Mouse (Mus musculus) liver, postnatal 0 days (tissue): ENCODE results near the gene Nkrf. TPM values are rescaled to one million over a fixed set of nuclear protein-coding genes. Genes with fewer than 3 reads are reported as not detected.

Source experiments
- ATAC-seq: fragments of 200-750 bp; cut with Nextera tagmentation; 2 replicates; pipeline ENCODE4 v1.8.0; 2017; ENCODE audit warnings: mild to moderate bottlenecking, moderate library complexity
- DNase-seq: peaks from one replicate; pipeline ENCODE4 v3.0.0-alpha.2; 2016
- H3K27ac ChIP-seq: fragments of 300-500 bp; sonication (generic); 2 replicates; pipeline ENCODE4 v1.5.1; 2014; ENCODE audit warnings: antibody characterized with exemption, moderate library complexity, mild to moderate bottlenecking, low read depth
- H3K27me3 ChIP-seq: fragments of 300-500 bp; sonication (generic); 2 replicates; pipeline ENCODE4 v1.6.1; 2014; ENCODE audit warnings: low read length, control low read depth, mixed read lengths; ENCODE audit not compliant: insufficient read depth
- H3K36me3 ChIP-seq: fragments of 300-500 bp; sonication (generic); replicated peaks from 2 replicates; pipeline ENCODE4 v1.6.1; 2014; ENCODE audit warnings: mild to moderate bottlenecking, control low read depth, low read length, moderate library complexity, mixed read lengths; ENCODE audit not compliant: insufficient read depth
- H3K4me1 ChIP-seq: fragments of 300-500 bp; sonication (generic); 2 replicates; pipeline ENCODE4 v1.6.1; 2014; ENCODE audit warnings: antibody characterized with exemption, mild to moderate bottlenecking, control low read depth; ENCODE audit not compliant: insufficient read depth
- H3K4me2 ChIP-seq: fragments of 300-500 bp; sonication (generic); 2 replicates; pipeline ENCODE4 v1.6.1; 2014; ENCODE audit warnings: low read depth, mild to moderate bottlenecking, low read length, moderate library complexity, mixed read lengths
- H3K4me3 ChIP-seq: fragments of 300-500 bp; sonication (generic); 2 replicates; pipeline ENCODE4 v1.5.1; 2014; ENCODE audit warnings: low read depth, low read length
- H3K9ac ChIP-seq: fragments of 300-500 bp; sonication (generic); replicated peaks from 2 replicates; pipeline ENCODE4 v1.6.1; 2014; ENCODE audit warnings: mild to moderate bottlenecking, moderate library complexity
- H3K9me3 ChIP-seq: fragments of 300-500 bp; sonication (generic); 2 replicates; pipeline ENCODE4 v1.6.1; 2016; ENCODE audit warnings: mild to moderate bottlenecking, control low read depth, low read length, mixed read lengths
- CTCF ChIP-seq: sonication (generic); IDR thresholded peaks from 2 replicates; pipeline ENCODE4 v1.5.1; 2016; ENCODE audit warnings: antibody characterized with exemption, low read depth
- EP300 ChIP-seq: IDR thresholded peaks from 2 replicates; pipeline ENCODE4 v1.6.1; 2016; ENCODE audit warnings: antibody characterized with exemption, low read depth, mild to moderate bottlenecking
- WGBS: fragments of 180-500 bp; shearing (Covaris S2); extraction: QIAGEN DNeasy Blood & Tissue Kit; methylation state at CpG from one replicate; pipeline ENCODE4 v1.1.7; 2014; ENCODE audit not compliant: insufficient replicate concordance; 5-methylcytosine and 5-hydroxymethylcytosine counted together
- polyA plus RNA-seq: library from polyadenylated mRNA; unstranded; fragments of >200 nt; fragmentation: Nextera tagmentation; extraction: Ambion mirVana; gene quantifications from 2 replicates; pipeline ENCODE4 v1.2.1, GENCODE M21; 2015

Gene Nkrf
- 0.69 and 0.75 TPM in 2 replicates for polyA plus RNA-seq

DNA sequence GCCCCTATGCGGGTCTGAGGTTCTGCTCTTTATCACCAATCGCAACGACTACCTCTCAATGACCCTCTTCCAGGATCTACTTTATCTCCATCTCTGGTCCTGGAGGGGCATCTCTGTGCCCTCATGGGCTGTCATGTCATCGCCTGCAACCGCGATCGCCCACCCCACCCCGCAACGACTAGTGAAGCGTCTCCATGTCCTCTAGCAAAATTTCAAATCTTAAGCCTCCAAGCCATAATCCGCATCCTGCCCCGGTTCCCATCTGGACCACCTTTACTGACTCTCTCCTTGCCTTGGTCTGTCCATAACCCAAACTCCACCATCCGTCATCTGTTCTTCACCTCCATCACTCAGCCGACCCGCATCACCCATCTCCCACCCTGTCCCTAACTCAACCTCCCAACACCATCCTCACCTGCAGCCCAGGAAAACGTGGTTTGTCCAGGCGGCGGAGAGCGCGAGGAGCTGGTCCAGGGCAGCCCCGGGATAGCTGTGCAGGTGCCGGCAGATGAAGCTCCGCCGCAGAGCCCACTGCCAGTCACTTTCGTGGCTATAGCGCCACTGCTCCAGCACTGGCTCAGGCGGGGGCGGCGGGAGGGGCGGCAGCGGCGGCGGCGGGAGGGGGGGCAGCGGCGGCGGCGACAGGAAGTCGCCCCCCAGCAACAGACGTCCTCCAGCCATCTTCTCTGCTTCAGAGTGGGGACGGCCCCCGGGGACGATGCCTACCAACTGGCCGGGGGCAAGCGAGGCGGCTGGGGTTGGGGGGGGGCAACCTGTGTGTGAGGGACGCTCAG is at the start of gene Nkrf:
Gene Nkrf (minus strand): TSS at position 579 of the 794 bp plus-strand sequence.
- TF ChIP-seq EP300 (no peak), CTCF (no peak)
- 28% methylated on average over 34 of the region's 47 CpGs for WGBS
- Histone ChIP-seq H3K9me3 (no peaks in the 10 kb centered on the region), H3K27ac (peak within 1 kb of the TSS; percentile 66), H3K4me1 (0 out of 2 replicates have a peak, but pooled peaks cover 3% of the 10 kb centered on the region), H3K4me3 (peak within 1 kb of the TSS; percentile 62), H3K36me3 (no peaks in the 10 kb centered on the region), H3K4me2 (peak within 1 kb of the TSS; percentile 85), H3K27me3 (no peaks in the 10 kb centered on the region), H3K9ac (peak within 1 kb of the TSS; percentile 74)
- ATAC-seq: peak; percentile 46
- peak; percentile 40 for DNase-seq

DNA sequence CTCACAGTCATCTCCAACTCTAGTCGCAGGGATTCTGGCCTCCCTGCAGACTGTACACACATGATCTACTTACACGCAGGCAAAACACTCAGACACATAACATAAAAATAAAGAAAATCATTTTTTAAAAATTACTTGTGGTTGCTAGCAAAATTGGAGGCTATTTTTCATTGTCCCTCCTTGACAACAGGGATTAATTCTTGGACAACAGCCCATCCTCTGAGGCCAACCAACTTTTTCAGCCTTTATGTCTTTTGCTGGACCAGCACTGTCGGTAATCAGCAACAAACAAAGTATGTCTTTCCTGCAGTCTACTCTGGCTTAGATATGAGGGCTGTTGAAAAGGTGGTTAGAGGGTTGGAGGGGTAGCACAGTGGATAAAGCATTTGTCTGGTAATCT is 38.4 kb upstream of the Nkrf start:
- no peak for DNase-seq
- Histone ChIP-seq H3K4me1 (no peaks in the 10 kb centered on the region), H3K27ac (no peak overlapping the region), H3K4me3 (no peak overlapping the region), H3K4me2 (no peak overlapping the region), H3K9ac (no peak overlapping the region), H3K27me3 (no peaks in the 10 kb centered on the region), H3K9me3 (no peaks in the 10 kb centered on the region), H3K36me3 (no peaks in the 10 kb centered on the region)
- 68% methylated on average over 3 of the region's 3 CpGs for WGBS
- ATAC-seq: no peak
- TF ChIP-seq CTCF: no peak
- no peak for TF ChIP-seq EP300

GRCm38 (mm10) chrX:36939806-36940413 is 37.2 kb upstream of the Nkrf start:
- peak; percentile 33 for DNase-seq
- ATAC-seq: peak; percentile 31; the same call in 1 of the 2 replicates
- no peak overlapping the region for H3K4me2 ChIP-seq
- no peak overlapping the region for H3K9ac ChIP-seq
- no peak overlapping the region for H3K4me3 ChIP-seq
- H3K4me1 ChIP-seq: no peaks in the 10 kb centered on the region
- TF ChIP-seq EP300 (no peak), CTCF (no peak)
- no peaks in the 10 kb centered on the region for H3K27me3 ChIP-seq
- H3K9me3 ChIP-seq: no peaks in the 10 kb centered on the region
- 54% methylated on average over 4 of the region's 4 CpGs for WGBS
- H3K27ac ChIP-seq: no peak overlapping the region
- no peaks in the 10 kb centered on the region for H3K36me3 ChIP-seq

- no peak overlapping the region for H3K27ac ChIP-seq
- WGBS: 74% methylated on average over 7 of the region's 7 CpGs
- TF ChIP-seq CTCF (no peak), EP300 (no peak)
- ATAC-seq (no peak), DNase-seq (no peak)
- H3K4me2 ChIP-seq: no peak overlapping the region
- no peaks in the 10 kb centered on the region for H3K36me3 ChIP-seq
- H3K9ac ChIP-seq: no peak overlapping the region
- H3K4me3 ChIP-seq: no peak overlapping the region
- no peaks in the 10 kb centered on the region for H3K4me1 ChIP-seq
- H3K27me3 ChIP-seq: no peaks in the 10 kb centered on the region
- H3K9me3 ChIP-seq: no peaks in the 10 kb centered on the region
Measured at GRCm38 (mm10) chrX:36935326-36935966, 32.7 kb upstream of the Nkrf start.

DNA sequence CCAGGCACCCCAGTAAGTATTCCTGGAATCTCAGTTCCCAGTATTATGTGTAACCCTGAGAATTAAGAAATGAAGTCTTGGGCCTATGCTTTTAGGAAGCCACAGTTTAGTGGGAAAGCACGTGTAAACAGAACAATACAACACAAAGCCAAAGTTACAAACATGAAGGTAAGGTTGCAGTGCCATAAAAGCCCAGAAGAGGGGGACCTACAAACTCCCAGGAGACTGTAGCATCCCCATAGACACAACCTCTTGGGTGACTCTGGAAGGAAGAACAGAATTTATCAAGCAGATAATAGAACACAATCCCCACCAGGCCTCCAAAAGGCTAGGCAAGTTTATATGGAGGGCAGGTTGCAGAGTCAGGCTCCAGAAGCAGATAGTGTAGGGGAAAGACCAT is 27.9 kb upstream of the Nkrf start:
- peak; percentile 13 for DNase-seq
- Histone ChIP-seq H3K27me3 (no peaks in the 10 kb centered on the region), H3K4me3 (no peak overlapping the region), H3K27ac (no peak overlapping the region), H3K4me2 (no peak overlapping the region), H3K36me3 (no peaks in the 10 kb centered on the region), H3K9me3 (no peaks in the 10 kb centered on the region), H3K4me1 (no peaks in the 10 kb centered on the region), H3K9ac (no peak overlapping the region)
- ATAC-seq: no peak
- TF ChIP-seq CTCF: peak; percentile 51
- no peak for TF ChIP-seq EP300
- WGBS: 41% methylated on average over 1 of the region's 1 CpGs

DNA sequence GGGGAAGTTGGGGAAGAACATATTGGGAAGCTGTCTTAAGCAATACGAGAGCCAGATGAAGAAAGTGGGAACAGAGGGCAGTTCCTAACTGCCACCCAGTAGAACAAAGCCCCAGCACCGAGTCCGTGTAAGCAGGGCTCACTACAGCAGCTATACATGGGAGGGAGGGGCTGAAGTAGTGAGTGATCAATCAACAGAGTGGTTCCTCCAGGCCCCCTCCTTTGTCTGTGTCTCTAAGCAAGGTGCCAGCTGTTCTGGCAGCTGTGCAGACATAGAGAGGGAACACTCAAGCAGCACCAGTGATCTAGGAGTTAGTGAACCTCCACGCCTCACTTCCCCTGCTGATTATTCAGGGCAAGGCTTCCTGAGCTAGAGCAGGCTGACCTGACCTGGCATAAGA is 27.0 kb upstream of the Nkrf start:
- TF ChIP-seq EP300: no peak
- no peak for TF ChIP-seq CTCF
- 65% methylated on average over 4 of the region's 4 CpGs for WGBS
- DNase-seq (no peak), ATAC-seq (no peak)
- H3K4me1 ChIP-seq: no peaks in the 10 kb centered on the region
- no peak overlapping the region for H3K27ac ChIP-seq
- H3K36me3 ChIP-seq: no peaks in the 10 kb centered on the region
- H3K4me2 ChIP-seq: no peak overlapping the region
- no peaks in the 10 kb centered on the region for H3K9me3 ChIP-seq
- no peak overlapping the region for H3K4me3 ChIP-seq
- no peaks in the 10 kb centered on the region for H3K27me3 ChIP-seq
- H3K9ac ChIP-seq: no peak overlapping the region
